Mouse (Mus musculus): Measurements from ENCODE around the gene Basp1.
"Not testable (repeated sequence)": the region's sequence is repeated elsewhere in the genome, so short reads cannot be mapped to it uniquely, and the experiment has no call there.

Basp1 gene

GRCm38 (mm10) chr15:25413378-25413901 is at the start of gene Basp1:
TSS of gene Basp1 (minus strand) at chr15:25413764.
- DNase-seq (ENCODE audit: low spot score), result peak; percentile 88

- DNase-seq (ENCODE audit: low spot score), result not testable (repeated sequence)
Measured at GRCm38 (mm10) chr15:25463076-25463475, 49.5 kb upstream of the Basp1 start.

- DNase-seq (ENCODE audit: low spot score), result no peak
Measured at GRCm38 (mm10) chr15:25462056-25462762, 48.6 kb upstream of the Basp1 start.

- no peak for DNase-seq (ENCODE audit: low spot score)
Measured at GRCm38 (mm10) chr15:25459901-25460300, 46.3 kb upstream of the Basp1 start.

- DNase-seq (ENCODE audit: low spot score), result no peak
Measured at GRCm38 (mm10) chr15:25457421-25457820, 43.9 kb upstream of the Basp1 start.

- no peak for DNase-seq (ENCODE audit: low spot score)
Measured at GRCm38 (mm10) chr15:25453538-25453937, 40.0 kb upstream of the Basp1 start.

GRCm38 (mm10) chr15:25449348-25449747 is 35.8 kb upstream of the Basp1 start:
- no peak for DNase-seq (ENCODE audit: low spot score)

GRCm38 (mm10) chr15:25448703-25449340 is 35.3 kb upstream of the Basp1 start:
- DNase-seq (ENCODE audit: low spot score), result no peak

GRCm38 (mm10) chr15:25447136-25447535 is 33.6 kb upstream of the Basp1 start:
- DNase-seq (ENCODE audit: low spot score), result no peak

- DNase-seq (ENCODE audit: low spot score), result no peak
Measured at GRCm38 (mm10) chr15:25446155-25446487, 32.6 kb upstream of the Basp1 start.

GRCm38 (mm10) chr15:25445361-25446154 is 32.0 kb upstream of the Basp1 start:
- DNase-seq (ENCODE audit: low spot score), result no peak

- no peak for DNase-seq (ENCODE audit: low spot score)
Measured at GRCm38 (mm10) chr15:25444208-25444607, 30.6 kb upstream of the Basp1 start.

- DNase-seq (ENCODE audit: low spot score), result no peak
Measured at GRCm38 (mm10) chr15:25443140-25443790, 29.7 kb upstream of the Basp1 start.

GRCm38 (mm10) chr15:25441868-25442185 is 28.3 kb upstream of the Basp1 start:
- no peak for DNase-seq (ENCODE audit: low spot score)

- peak; percentile 84 for DNase-seq (ENCODE audit: low spot score)
Measured at GRCm38 (mm10) chr15:25440991-25441867, 27.7 kb upstream of the Basp1 start.

GRCm38 (mm10) chr15:25440317-25440716 is 26.8 kb upstream of the Basp1 start:
- no peak for DNase-seq (ENCODE audit: low spot score)

- DNase-seq (ENCODE audit: low spot score), result no peak
Measured at GRCm38 (mm10) chr15:25432341-25432740, 18.8 kb upstream of the Basp1 start.

- no peak for DNase-seq (ENCODE audit: low spot score)
Measured at GRCm38 (mm10) chr15:25430167-25430566, 16.6 kb upstream of the Basp1 start.

GRCm38 (mm10) chr15:25429007-25429406 is 15.4 kb upstream of the Basp1 start:
- no peak for DNase-seq (ENCODE audit: low spot score)

- DNase-seq (ENCODE audit: low spot score), result no peak
Measured at GRCm38 (mm10) chr15:25428551-25428950, 15.0 kb upstream of the Basp1 start.

- no peak for DNase-seq (ENCODE audit: low spot score)
Measured at GRCm38 (mm10) chr15:25420266-25420665, 6.7 kb upstream of the Basp1 start.
